Mouse (Mus musculus) lung, postnatal 25 days (tissue): ENCODE results near the gene Nutf2.
A peak's percentile ranks its signal among the peaks of the same experiment; 100 is the strongest.

Experiments
- DNase-seq: peaks from one replicate; pipeline ENCODE4 v3.0.0; 2022; ENCODE audit warnings: low spot score

Gene Nutf2

GRCm38 (mm10) chr8:105855248-105856167, 4.9 kb upstream of the Nutf2 start:
- DNase-seq, result no peak

- no peak for DNase-seq
Observed at GRCm38 (mm10) chr8:105856168-105856835, 4.1 kb upstream of the Nutf2 start.

GRCm38 (mm10) chr8:105858495-105858894, 1.9 kb upstream of the Nutf2 start:
- DNase-seq, result peak; percentile 41

- no peak for DNase-seq
Observed at GRCm38 (mm10) chr8:105859314-105859713, 1.1 kb upstream of the Nutf2 start.

GRCm38 (mm10) chr8:105861951-105862350, 1.6 kb downstream of the Nutf2 start:
- DNase-seq, result no peak

- no peak for DNase-seq
Observed at GRCm38 (mm10) chr8:105866364-105867029, 6.1 kb downstream of the Nutf2 start.

- no peak for DNase-seq
Observed at GRCm38 (mm10) chr8:105874301-105874700, 13.9 kb downstream of the Nutf2 start.

- peak; percentile 86 for DNase-seq
Observed at GRCm38 (mm10) chr8:105880754-105881520, 20.6 kb downstream of the Nutf2 start, which contains the start of gene Edc4. TSS of gene Edc4 (plus strand) at chr8:105880881.

- no peak for DNase-seq
Observed at GRCm38 (mm10) chr8:105889756-105890465, 29.5 kb downstream of the Nutf2 start.

- no peak for DNase-seq
Observed at GRCm38 (mm10) chr8:105890870-105891269, 30.5 kb downstream of the Nutf2 start.

- no peak for DNase-seq
Observed at GRCm38 (mm10) chr8:105892432-105892831, 32.1 kb downstream of the Nutf2 start.

- peak; percentile 65 for DNase-seq
Observed at GRCm38 (mm10) chr8:105893339-105893738, 33.0 kb downstream of the Nutf2 start, which contains the start of gene Nrn1l. TSS of gene Nrn1l (plus strand) at chr8:105893567.

GRCm38 (mm10) chr8:105897801-105898480, 37.6 kb downstream of the Nutf2 start:
- no peak for DNase-seq

GRCm38 (mm10) chr8:105900180-105900940, 40.0 kb downstream of the Nutf2 start, which contains the start of gene Pskh1:
TSS of gene Pskh1 (plus strand) at chr8:105900441.
- peak; percentile 92 for DNase-seq

GRCm38 (mm10) chr8:105900941-105901616, 40.7 kb downstream of the Nutf2 start:
- no peak for DNase-seq

- DNase-seq, result no peak
Observed at GRCm38 (mm10) chr8:105919390-105919789, 59.0 kb downstream of the Nutf2 start.

GRCm38 (mm10) chr8:105925123-105925522, 64.7 kb downstream of the Nutf2 start:
- no peak for DNase-seq
